Mouse (Mus musculus): ENCODE data around the gene Limk2. TPM values are rescaled to one million over a fixed set of nuclear protein-coding genes. Genes with fewer than 3 reads are reported as not detected.
A peak's percentile ranks its signal among the peaks of the same experiment; 100 is the strongest.

Limk2 gene
- total RNA-seq, 2 experiments from 2014 or later: 42.8 to 44.0 TPM

- DNase-seq (ENCODE audit: low spot score in 2 of 2): no peak
Measured at GRCm38 (mm10) chr11:3373591-3374292, 35.2 kb downstream of the Limk2 start.

DNA sequence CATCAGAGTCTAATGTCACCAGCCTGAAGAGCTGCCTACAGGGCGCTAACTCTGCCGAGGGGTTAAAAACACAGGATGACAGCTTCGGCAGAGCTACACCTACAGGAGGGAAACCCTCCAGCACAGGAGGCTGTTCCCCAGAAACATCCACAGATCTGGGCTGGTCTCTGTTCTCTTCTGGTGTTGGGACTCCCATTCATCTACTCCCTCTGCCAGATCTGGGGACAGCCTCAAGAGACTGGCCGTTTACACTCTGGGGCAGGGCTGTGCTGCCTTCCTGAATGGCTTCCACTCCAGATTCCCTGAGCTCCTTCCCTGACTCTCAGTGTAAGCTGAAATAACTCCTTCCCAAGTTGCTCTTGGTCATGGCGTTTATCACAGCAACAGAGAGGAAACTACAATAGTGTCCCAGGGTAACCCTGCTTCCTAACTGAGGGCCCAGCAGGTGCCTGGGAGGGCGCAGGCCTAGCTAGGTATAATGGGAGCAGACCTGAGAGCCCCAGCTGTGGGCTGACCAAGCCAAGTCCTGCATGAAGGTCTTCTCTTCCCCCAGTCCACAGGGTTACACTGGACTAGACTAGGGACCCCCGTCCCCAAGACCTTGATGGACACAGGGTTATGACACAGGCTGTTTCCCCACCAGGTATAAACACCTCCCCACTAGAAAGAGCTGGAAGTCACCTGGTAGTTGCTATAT is 37.2 kb downstream of the Limk2 start:
- no peak for DNase-seq (ENCODE audit: low spot score in 2 of 2)

DNA sequence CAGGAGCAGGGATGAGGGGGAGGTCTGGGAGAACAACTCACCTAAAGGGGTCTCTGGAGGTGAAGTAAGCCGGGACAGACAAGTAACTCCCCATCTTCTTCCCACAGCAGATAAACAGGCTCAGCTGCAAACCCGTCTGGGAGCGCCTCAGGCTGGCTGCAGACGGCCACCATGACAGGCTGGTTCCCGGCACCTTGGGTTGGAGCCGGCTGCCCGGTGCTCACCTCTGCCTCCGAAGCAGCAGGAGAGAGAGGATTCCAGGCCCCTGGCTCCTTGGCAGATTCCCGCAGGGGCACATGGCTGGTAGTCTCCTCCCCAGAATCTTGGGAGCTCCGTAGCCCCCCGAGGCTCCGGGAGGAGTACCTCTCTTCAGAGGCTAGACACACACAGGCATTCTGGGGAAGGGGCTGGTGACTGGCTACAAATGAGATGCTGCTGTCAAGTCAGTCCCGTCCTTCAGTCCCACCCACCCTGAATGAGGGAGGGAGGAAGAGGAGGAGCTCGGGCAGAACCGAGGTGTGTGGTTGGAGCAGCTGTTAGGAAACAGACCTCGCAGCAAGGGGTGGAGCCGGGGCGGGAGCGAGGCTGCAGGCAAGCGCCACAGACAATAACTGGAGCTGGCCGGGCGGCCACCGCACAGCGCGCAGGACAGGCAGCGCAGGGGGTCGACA is 37.9 kb downstream of the Limk2 start:
- DNase-seq (ENCODE audit: low spot score in 2 of 2): peak; percentile 43 to 66

- no peak for DNase-seq (ENCODE audit: low spot score in 2 of 2)
Measured at GRCm38 (mm10) chr11:3370162-3370561, 38.8 kb downstream of the Limk2 start.

DNA sequence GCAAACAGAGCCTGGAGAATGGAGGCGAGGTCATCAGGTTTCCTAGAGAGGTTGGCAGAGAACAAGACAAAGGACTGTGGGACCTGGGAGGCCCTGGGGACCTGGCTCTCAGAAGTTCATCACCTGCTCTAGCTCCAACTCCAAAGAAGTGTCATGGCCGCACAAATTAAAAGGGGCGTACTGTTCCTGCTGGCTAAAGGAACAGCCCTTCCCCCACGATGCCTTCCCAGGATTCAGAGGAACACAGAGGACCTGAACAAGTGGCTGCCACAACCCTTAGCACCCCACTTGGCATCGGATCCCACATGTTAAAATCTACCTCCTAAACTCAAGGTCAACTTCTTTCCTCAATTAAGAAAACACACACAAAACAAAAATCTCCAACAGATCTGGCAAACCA is 39.5 kb downstream of the Limk2 start:
- DNase-seq (ENCODE audit: low spot score in 2 of 2): no peak

DNA sequence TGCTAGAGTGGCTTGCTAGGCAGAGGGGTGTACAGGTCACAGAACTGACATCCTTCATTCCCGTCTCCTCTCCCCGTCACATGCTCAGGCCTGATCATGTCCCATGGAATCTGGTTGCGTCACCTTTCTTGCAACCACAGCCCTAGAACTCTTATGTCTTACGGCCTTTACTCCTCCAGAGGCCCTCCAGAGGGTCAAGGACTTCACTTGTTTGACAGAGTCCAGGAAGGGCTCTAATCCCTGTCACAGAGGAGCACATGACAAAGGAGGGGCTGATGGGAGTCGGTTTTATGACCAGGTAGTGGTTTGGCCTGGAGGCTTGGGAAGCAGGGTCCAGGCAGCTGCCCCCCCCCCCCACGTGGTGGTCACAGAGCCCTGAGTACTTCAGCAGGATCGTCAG is 40.0 kb downstream of the Limk2 start:
- no peak for DNase-seq (ENCODE audit: low spot score in 2 of 2)

DNA sequence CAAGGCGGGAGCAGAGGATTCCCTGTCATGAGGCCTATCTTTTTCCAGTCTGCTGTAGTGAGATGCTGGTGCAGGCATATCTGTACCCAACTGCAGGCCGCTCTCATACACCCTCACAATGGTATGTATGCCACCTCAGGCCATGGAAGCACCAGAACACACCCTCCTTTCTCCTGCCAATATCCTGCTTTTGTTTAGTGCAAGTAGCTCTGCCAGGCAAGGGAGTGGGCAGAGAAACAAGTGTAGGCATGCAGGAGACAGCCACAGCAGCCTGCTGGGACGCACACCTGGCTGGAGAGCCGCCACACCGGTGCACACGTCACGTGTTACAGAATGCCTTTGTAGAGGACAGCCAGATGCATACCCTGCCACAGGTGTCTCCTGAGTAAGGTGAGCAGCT is 42.6 kb downstream of the Limk2 start:
- no peak for DNase-seq (ENCODE audit: low spot score in 2 of 2)

- no peak for DNase-seq (ENCODE audit: low spot score in 2 of 2)
Measured at GRCm38 (mm10) chr11:3362854-3363253, 46.1 kb downstream of the Limk2 start.

GRCm38 (mm10) chr11:3352990-3353585 is 55.9 kb downstream of the Limk2 start:
- no peak for DNase-seq (ENCODE audit: low spot score in 2 of 2)

GRCm38 (mm10) chr11:3352131-3352530 is 56.9 kb downstream of the Limk2 start:
- DNase-seq (ENCODE audit: low spot score in 2 of 2): no peak

DNA sequence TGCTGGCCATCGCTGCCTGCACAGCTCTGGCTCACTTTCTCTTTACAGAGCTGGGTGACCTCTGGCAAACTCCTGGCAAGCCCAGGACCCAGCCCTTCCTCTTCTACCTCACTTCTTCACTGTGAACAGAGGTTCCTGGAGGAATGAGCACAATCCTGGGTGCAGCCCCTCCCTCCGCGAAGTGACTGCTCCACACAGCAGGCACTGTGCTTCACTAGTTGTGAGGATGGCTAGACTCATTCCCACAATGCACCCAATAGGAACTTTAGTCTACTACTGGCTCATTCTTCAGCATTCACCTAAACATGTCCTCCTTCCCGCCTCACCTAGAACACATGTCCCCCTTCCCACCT is 59.7 kb downstream of the Limk2 start:
- DNase-seq (ENCODE audit: low spot score in 2 of 2): no peak

- DNase-seq (ENCODE audit: low spot score in 2 of 2): no peak
Measured at GRCm38 (mm10) chr11:3348576-3349342, 60.2 kb downstream of the Limk2 start.

DNA sequence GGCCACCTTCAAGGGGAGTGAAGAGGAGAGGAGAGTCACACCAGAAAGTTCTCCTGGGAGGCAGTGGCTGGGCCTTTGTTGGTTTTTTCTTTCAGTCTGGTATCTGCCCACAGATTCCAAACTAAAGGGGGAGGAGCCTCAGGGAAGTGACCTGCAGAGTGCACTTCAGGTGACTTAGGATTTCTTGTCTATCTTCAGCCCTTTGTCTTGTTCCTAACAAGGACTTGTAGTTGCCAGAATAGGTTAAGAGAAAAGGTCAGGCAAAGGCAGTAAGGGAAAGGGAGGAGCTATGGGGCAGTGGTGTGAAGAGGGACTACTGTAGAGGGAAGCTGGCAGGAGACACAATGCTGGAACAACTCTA is 61.2 kb downstream of the Limk2 start:
- DNase-seq (ENCODE audit: low spot score in 2 of 2): no peak

- DNase-seq (ENCODE audit: low spot score in 2 of 2): peak; percentile 68 to 83
Measured at GRCm38 (mm10) chr11:3347091-3347834, 61.7 kb downstream of the Limk2 start.

DNA sequence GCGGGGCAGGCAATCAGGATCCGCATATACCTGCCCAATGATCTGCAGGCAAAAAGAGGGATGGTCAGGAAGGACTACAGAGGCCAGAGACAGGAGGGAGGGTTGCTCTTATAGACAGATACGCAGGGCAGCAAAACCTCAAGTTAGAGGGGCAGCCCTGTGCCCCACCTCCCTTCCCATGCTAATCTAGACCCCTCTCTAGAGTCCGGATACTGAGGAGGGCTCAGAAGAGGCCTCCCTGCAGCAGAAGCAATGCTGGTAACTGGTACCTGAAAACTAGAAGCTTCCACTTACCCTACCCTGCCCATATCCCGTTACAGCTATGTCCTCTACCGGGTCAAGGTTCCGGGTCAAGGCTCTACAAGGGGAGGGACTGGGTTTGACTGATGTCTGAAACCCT is 62.6 kb downstream of the Limk2 start:
- DNase-seq (ENCODE audit: low spot score in 2 of 2): no peak

DNA sequence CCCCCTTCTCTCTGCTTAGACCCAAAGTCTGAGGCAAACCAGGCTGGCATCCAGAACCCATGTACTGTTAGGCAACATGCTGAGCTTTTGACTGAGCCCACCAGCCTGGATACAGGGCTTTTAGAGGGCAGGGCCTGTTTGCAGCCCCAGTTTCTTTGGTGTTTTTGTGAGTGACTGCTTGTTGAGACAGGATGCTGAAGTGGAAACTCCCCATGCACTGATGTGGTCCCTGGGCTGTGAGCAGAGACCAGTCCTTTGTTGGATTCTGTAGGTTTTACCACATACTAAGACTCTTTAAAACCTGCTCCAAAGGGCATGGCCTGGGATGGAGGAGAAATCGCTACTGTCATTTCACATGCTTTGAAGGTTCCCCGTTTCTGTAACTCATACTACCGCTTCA is 64.1 kb downstream of the Limk2 start:
- no peak for DNase-seq (ENCODE audit: low spot score in 2 of 2)

GRCm38 (mm10) chr11:3341476-3341875 is 67.5 kb downstream of the Limk2 start:
- DNase-seq (ENCODE audit: low spot score in 2 of 2): no peak

DNA sequence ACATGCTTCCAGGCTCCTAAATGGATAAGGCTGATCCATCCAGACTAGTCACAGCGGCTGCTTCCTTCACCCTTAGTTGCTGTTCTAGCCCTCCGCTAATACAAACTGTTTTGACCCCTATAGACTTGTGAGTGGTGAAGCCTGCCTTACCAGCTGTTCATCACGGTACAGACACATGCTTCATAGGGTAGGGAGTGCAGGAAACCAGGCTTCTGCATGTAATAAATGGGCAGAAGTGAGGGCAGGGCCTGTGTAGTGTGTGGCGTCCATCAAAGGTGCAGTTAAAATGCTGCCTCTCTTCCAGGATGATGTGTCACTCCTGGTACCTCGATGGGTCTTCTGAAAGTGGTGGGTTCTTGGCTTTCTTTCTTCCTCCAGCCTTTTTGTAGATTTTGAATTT is 71.0 kb downstream of the Limk2 start:
- DNase-seq (ENCODE audit: low spot score in 2 of 2): no peak

DNA sequence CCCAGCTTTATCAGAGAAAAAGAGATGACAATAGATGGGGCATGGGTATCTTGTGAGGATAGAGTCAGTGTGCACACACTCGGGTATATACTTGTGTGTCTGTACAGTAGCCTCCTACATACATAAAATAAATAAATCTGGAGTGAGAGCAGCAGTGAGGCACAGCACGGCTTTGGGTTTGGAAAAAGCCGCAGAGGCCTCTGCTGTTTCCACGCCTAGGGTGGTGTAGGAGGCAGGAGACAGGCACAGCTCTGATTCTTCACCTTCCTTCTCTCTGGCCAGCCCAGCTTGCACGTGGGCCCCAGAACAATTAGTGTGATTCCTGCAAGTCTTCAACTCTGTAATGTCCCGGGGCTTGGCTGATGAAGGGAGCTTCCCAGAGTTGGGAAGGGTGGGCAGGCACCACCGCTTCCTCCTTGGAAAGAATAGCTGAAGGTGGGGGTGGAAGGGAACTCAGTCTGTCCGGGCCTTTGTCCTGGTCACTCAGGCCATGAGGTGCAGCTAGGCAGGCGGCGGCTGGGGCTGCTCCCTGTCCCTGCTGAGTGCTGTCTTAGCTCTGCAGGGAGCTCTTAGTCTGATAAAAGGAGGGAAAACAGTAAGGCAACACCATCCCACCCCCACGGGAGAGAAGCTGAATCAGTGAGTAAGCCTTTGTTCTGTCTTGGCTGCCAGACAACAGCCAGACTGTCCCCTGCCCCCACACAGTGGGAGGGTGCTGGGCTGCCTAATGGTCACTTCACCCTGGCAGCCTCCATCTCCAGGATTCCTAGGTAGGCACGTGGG is 71.6 kb downstream of the Limk2 start:
- no peak for DNase-seq (ENCODE audit: low spot score in 2 of 2)

DNA sequence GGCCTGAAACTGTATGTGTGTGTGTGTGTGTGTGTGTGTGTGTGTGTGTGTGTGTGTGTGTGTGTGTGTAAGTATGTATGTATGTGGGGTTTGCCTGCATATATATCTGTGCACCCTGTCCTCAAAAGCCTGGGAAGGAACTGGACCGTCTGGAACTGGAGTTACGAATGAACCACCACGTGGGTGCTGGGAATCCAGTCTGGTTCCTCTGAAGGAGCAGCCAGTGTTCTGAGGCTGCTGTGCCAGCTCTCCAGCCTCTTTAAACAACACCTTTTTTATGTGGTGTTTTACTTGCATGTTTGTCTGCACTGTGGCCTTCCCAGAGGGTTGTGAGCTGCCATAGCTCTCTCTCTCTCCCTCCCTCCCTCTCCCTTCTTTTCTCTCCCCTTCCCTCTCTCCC is 72.4 kb downstream of the Limk2 start:
- DNase-seq (ENCODE audit: low spot score in 2 of 2): no peak

Measured in adrenal gland, postnatal 4 days (tissue).